Mouse (Mus musculus) hindbrain, postnatal 0 days (tissue): ENCODE data around the gene Zbtb20. TPM values are rescaled to one million over a fixed set of nuclear protein-coding genes. Genes with fewer than 3 reads are reported as not detected.

Experiments
- ATAC-seq: fragments of 200-750 bp; cut with Nextera tagmentation; 2 replicates; pipeline ENCODE4 v1.8.0; 2017; ENCODE audit warnings: mild to moderate bottlenecking, moderate TSS enrichment, moderate library complexity
- DNase-seq: peaks from one replicate; pipeline ENCODE4 v3.0.0-alpha.2; 2015; ENCODE audit warnings: low spot score
- H3K27ac ChIP-seq: fragments of 300-500 bp; sonication (generic); 2 replicates; pipeline ENCODE4 v1.5.1; 2014; ENCODE audit warnings: mild to moderate bottlenecking
- H3K27me3 ChIP-seq: fragments of 300-500 bp; sonication (generic); 2 replicates; pipeline ENCODE4 v1.6.1; 2014; ENCODE audit warnings: low read length, mixed read lengths; ENCODE audit not compliant: insufficient read depth
- H3K36me3 ChIP-seq: fragments of 300-500 bp; sonication (generic); 2 replicates; pipeline ENCODE4 v1.6.1; 2014; ENCODE audit warnings: low read length, mixed read lengths; ENCODE audit not compliant: insufficient read depth
- H3K4me1 ChIP-seq: fragments of 300-500 bp; sonication (generic); 2 replicates; pipeline ENCODE4 v1.6.1; 2014; ENCODE audit warnings: antibody characterized with exemption, low read length, mixed read lengths; ENCODE audit not compliant: insufficient read depth
- H3K4me2 ChIP-seq: fragments of 300-500 bp; sonication (generic); 2 replicates; pipeline ENCODE4 v1.6.1; 2014; ENCODE audit warnings: low read depth, mild to moderate bottlenecking, low read length, moderate library complexity, mixed read lengths
- H3K4me3 ChIP-seq: fragments of 300-500 bp; sonication (generic); 2 replicates; pipeline ENCODE4 v1.5.1; 2014; ENCODE audit warnings: low read length
- H3K9ac ChIP-seq: fragments of 300-500 bp; sonication (generic); replicated peaks from 2 replicates; pipeline ENCODE4 v1.6.1; 2014; ENCODE audit warnings: mild to moderate bottlenecking, low read length, moderate library complexity, mixed read lengths
- H3K9me3 ChIP-seq: fragments of 300-500 bp; sonication (generic); 2 replicates; pipeline ENCODE4 v1.6.1; 2016; ENCODE audit warnings: low read length, mixed read lengths
- CTCF ChIP-seq: IDR thresholded peaks from 2 replicates; pipeline ENCODE4 v1.5.1; 2016; ENCODE audit warnings: antibody characterized with exemption, control low read depth, low read depth
- WGBS: fragments of 180-500 bp; shearing (Covaris S2); extraction: QIAGEN DNeasy Blood & Tissue Kit; methylation state at CpG from one replicate; pipeline ENCODE4 v1.1.7; 2014; 5-methylcytosine and 5-hydroxymethylcytosine counted together
- polyA plus RNA-seq: library from polyadenylated mRNA; unstranded; fragments of >200 nt; fragmentation: Nextera tagmentation; extraction: Ambion mirVana; gene quantifications from 2 replicates; pipeline ENCODE4 v1.2.1, GENCODE M21; 2015
- total RNA-seq: library from RNA; depleted of rRNA; stranded (reverse); fragments of >200 nt; gene quantifications from 2 replicates; pipeline ENCODE4 v1.2.3, GENCODE M21; 2014

The Zbtb20 gene
- total and polyA plus RNA-seq, 2 experiments from 2014 or later: 35.2 to 38.0 TPM

DNA sequence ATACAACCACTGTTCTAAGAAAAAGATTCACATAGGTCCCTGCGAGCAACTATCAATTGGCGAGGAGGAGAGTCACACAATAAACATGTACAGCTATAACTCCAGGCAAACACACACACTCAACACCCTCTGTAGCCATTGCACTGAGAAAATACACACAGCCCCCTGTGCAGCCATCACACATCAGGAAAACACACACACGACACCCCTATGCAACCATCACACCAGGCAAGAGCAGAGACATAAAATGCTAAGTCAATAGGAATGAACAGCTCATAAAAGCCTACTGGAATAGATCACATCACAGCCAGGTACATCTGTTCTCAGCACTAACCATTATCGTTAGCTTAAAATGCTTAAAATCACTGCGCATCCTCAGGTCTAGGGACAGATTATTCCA, 532.9 kb downstream of the Zbtb20 start:
- Histone ChIP-seq H3K27me3 (no peaks in the 10 kb centered on the region), H3K36me3 (no peaks in the 10 kb centered on the region), H3K27ac (no peak overlapping the region), H3K9me3 (no peaks in the 10 kb centered on the region), H3K4me2 (no peak overlapping the region), H3K4me3 (no peak overlapping the region), H3K9ac (no peak overlapping the region), H3K4me1 (no peaks in the 10 kb centered on the region)
- ATAC-seq (no peak), DNase-seq (no peak)
- no peak for TF ChIP-seq CTCF
- WGBS: 82% methylated on average over 5 of the region's 5 CpGs

DNA sequence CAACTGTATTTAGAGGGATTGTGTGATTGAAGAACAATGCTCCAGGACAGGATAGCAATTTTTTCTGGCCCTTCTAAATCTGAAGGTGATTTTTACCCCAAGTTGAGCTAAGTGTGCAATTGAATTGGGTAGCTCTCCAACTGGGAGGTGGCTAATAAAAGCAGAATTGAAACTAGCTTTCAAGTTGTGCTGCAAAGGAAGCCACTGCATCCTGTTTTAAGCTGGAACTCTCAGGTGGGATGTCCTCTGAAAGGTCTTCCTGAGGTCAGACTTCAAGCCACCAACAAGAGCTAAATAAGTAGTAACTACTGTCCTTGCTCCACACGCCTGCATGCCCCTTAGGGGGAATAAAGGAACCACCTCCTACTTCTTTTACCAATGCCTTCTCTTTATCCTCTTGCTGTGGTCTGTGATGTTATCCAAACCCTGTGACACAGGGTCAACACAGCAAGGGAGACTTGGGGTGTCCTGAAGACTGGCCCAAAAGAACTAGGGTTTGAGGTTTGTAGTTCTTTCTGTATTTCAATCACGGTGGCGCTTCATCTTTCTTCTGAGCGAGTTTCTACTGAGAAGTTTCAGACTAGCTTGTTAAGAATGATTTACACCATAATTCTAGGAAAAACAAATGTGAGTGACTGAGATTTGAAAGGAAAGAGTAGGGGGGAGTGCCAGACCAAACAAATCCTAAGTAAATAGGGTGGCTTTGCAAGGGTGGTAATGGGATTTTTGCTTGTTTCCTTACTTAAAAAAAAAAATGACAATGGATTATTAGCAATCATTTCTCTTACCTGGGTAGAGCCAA, 533.6 kb downstream of the Zbtb20 start:
- no peaks in the 10 kb centered on the region for H3K27me3 ChIP-seq
- H3K36me3 ChIP-seq: no peaks in the 10 kb centered on the region
- no peak overlapping the region for H3K9ac ChIP-seq
- H3K4me1 ChIP-seq: no peaks in the 10 kb centered on the region
- no peak overlapping the region for H3K27ac ChIP-seq
- DNase-seq (no peak), ATAC-seq (no peak)
- H3K9me3 ChIP-seq: no peaks in the 10 kb centered on the region
- no peak overlapping the region for H3K4me2 ChIP-seq
- TF ChIP-seq CTCF: no peak
- no peak overlapping the region for H3K4me3 ChIP-seq
- 85% methylated on average over 4 of the region's 4 CpGs for WGBS

DNA sequence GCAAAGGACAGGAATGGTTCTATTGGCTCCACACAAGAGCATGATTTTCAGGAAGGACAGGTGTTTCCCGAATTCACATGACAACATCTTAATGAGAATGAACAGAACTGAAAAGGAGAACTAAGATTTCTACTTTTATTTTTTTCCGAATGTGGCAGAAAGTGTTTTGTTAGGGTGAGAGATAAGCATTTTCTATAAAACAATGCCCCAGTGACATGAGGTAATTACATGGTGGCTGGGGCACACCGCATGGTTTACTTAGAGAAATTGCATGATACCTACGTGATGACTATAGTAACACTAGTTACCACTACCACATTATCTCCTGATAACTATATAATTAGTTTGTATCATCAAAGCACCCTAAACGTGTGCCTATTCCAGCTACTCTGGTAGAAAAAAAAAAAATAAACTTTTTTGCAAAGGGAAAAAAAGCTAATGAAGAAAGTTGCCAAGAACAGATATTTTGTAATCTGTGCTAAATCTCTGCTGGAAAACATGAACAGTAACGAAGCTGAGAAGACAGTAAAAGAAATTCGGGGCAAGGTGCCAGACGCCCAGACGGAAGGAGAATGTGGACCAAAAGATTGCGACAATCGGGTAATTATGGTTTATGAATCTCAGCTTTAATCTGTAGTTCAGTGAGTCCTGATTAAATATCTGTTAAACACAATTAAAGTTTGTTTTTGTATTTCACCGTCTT, 534.4 kb downstream of the Zbtb20 start:
- Histone ChIP-seq H3K27me3 (no peaks in the 10 kb centered on the region), H3K4me1 (no peaks in the 10 kb centered on the region), H3K9me3 (no peaks in the 10 kb centered on the region), H3K4me3 (no peak overlapping the region), H3K27ac (no peak overlapping the region), H3K36me3 (no peaks in the 10 kb centered on the region), H3K9ac (no peak overlapping the region), H3K4me2 (no peak overlapping the region)
- no peak for TF ChIP-seq CTCF
- ATAC-seq (no peak), DNase-seq (no peak)
- 65% methylated on average over 12 of the region's 12 CpGs for WGBS

DNA sequence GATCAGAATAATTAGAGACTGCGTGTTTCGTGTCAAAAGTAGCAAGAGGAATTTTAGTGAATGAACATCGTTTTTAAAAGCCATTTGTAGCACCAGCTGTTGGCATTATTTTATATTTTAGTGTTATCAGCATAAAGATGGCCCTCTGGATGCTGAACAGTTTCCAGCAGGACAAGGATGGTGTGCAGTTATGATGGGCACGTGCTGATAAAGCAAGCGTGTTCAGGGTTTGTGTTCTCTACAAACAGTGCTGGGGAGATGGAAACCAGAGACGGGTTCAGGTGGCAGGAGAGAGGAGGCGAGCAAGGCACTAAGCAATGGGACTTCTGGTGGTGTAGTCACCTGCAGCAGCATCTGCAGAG, 534.9 kb downstream of the Zbtb20 start:
- Histone ChIP-seq H3K9ac (no peak overlapping the region), H3K9me3 (no peaks in the 10 kb centered on the region), H3K27ac (no peak overlapping the region), H3K4me1 (no peaks in the 10 kb centered on the region), H3K27me3 (no peaks in the 10 kb centered on the region), H3K4me2 (no peak overlapping the region), H3K36me3 (no peaks in the 10 kb centered on the region), H3K4me3 (no peak overlapping the region)
- TF ChIP-seq CTCF: no peak
- 90% methylated on average over 7 of the region's 7 CpGs for WGBS
- DNase-seq (no peak), ATAC-seq (no peak)

DNA sequence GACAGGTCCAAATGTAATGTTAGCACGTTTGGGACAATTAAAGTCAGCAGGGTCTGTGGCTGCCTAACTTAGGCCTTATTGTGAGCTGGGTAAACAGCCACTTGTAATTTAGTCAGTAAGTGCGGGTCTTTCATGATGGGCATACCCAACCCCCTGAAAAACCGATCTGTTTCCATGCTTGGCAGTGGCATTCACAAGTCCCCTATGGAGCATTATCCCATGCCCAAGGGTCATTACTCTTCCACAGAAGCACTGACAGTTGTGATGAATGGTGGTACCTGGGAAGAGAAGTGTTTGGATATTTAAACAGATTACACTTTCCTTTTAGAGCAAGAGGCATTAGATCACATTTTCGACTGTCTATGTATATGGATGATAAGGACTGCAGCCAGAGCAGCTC, 540.2 kb downstream of the Zbtb20 start:
- Histone ChIP-seq H3K36me3 (no peaks in the 10 kb centered on the region), H3K9ac (no peak overlapping the region), H3K4me2 (no peak overlapping the region), H3K27me3 (no peaks in the 10 kb centered on the region), H3K9me3 (no peaks in the 10 kb centered on the region), H3K27ac (no peak overlapping the region), H3K4me1 (no peaks in the 10 kb centered on the region), H3K4me3 (no peak overlapping the region)
- ATAC-seq: no peak
- WGBS: 41% methylated on average over 4 of the region's 4 CpGs
- no peak for DNase-seq
- TF ChIP-seq CTCF: no peak

DNA sequence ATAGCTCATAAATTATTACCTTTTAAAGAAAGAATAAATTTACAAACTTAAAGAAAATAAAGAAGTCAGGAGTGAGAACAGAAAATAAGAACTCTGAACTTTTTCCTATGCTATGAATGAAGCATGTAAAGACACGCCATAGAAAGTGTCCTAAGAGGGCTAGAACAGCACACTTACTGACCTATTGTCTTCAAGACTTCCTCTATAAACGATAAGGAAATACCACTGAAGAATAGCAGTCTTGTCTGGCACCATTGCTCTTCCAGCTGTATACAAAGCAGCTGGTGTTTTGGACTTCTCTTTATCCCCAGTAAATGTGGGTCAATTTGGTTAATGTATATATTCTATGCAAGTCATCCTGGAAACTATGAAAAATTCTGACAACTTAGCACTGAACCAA, 544.2 kb downstream of the Zbtb20 start:
- no peaks in the 10 kb centered on the region for H3K4me1 ChIP-seq
- no peak for TF ChIP-seq CTCF
- no peak overlapping the region for H3K4me3 ChIP-seq
- ATAC-seq (no peak), DNase-seq (no peak)
- no peak overlapping the region for H3K9ac ChIP-seq
- H3K9me3 ChIP-seq: no peaks in the 10 kb centered on the region
- no peaks in the 10 kb centered on the region for H3K27me3 ChIP-seq
- H3K4me2 ChIP-seq: no peak overlapping the region
- no peak overlapping the region for H3K27ac ChIP-seq
- WGBS: 54% methylated on average over 2 of the region's 2 CpGs
- H3K36me3 ChIP-seq: no peaks in the 10 kb centered on the region

DNA sequence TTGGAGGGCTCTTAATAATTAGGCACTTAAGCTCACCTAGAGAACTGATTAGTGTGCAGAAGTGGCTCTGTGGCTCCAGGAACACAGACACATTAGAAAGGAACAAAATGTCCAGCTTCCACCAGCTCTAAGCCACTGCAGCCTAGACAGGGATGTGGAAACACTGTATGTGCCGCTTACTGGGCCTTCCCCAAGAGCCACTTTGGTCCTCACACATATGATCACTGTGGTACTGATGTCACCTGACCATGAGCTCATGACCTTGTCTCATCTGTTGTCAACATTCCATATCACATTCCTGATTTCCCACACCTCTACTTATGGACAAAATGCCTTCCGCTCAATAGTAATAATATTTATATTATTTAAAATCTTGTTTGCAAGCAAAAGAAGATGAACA, 553.3 kb downstream of the Zbtb20 start:
- TF ChIP-seq CTCF: no peak
- Histone ChIP-seq H3K9ac (no peak overlapping the region), H3K27ac (no peak overlapping the region), H3K4me2 (no peak overlapping the region), H3K36me3 (no peaks in the 10 kb centered on the region), H3K27me3 (no peaks in the 10 kb centered on the region), H3K4me1 (no peaks in the 10 kb centered on the region), H3K9me3 (no peaks in the 10 kb centered on the region), H3K4me3 (no peak overlapping the region)
- 96% methylated on average over 2 of the region's 2 CpGs for WGBS
- ATAC-seq: no peak
- no peak for DNase-seq
